Mouse (Mus musculus): ENCODE measurements around the gene Bscl2.

The Bscl2 gene

DNA sequence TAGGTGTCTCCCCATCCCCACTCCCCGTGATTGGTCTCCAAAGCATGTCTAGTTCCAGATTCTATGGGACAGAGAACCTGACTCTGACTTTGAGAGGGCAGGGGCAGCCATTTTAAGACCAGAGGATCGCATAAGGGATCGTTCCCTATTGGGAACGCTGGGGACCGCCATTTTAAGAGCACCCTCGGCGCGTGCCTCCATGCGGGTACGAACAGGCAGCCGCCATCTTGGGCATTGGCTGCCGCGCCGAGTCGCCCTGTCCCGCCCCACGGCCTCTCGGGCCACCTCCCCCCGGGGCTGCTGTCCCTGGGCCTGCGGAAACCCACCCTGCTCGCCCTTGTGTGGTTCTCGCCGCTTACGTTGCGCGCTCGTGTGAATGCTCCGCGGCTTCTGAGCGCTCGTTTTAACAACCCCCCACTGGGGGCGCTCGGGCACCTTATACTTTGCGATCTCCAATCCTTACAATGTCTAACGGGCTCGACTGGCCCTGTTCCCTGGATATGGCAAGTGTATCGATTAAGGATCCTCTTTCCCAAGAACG is at the start of gene Bscl2:
Gene Bscl2 (plus strand): TSS at position 217 of the 541 bp plus-strand sequence.
- CTCF ChIA-PET, result no interaction called here

DNA sequence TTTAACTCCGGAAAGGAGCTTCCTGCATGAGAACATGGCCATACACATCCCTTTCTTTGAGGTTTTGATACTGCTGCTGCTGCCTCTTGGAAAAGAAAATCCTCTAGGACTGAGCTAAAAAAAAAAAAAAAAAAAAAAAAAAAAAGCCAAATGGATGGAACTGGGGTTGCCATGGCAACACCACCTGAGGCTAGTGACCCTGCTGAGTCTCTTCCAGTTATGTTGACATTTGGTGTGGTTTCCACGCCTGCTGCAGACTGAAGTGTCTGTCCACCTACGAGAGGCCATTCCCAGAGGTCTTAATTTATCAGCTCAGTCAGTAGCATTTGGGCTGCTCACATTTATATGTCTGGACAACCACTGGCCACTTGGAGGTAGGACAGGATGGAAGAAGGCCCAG is 48.7 kb upstream of the Bscl2 start:
- CTCF ChIA-PET, result interaction anchor here (0.6 to 1.1 kb wide), 3 partner anchors 13 to 275 kb away, joined by 3 to 16 read pairs (median 4); partner anchors contain the start of gene Zbtb3

DNA sequence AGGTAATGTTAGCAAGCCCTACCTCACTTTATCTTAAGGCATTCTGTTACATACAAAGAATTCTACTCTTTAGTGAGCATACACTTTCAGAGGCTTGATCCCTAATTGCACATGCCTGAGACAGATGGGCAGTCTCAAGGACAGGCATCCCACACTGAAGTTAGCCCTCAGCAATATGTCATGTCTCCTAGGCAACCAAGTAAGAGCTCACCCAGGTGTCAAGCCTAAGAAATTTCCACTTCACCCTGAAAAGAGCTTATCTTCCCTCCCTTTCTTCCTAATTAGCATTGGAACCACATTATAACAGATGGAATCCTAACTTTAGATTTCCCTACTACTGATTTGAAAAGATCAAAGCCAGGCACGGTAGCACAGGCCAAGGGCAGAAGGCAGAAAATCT is 48.1 kb upstream of the Bscl2 start:
- CTCF ChIA-PET, result interaction anchor here (0.6 kb wide), 1 partner anchor 21 kb away, joined by 16 read pairs; no protein-coding TSS in a partner anchor

DNA sequence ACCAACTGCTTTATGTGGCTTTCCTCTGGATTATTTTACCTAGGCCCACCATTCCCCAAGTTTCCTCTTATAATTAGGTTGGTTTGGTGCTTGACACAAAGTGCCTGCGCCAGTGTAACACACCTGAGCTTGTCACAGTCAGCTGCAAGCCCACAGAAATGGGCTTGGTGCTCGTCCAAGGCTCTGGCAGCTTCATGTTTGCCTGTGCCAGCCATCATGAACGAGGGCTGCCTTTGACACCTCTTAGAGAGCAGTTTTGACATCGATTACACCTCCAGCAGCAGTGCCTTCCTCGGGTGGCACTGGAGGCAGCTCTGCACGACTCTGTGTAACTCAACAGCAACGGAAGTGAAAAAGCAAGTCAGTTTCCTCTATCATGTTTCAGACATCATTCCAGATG is 47.1 kb upstream of the Bscl2 start:
- CTCF ChIA-PET, result interaction anchor here (0.6 kb wide), 2 partner anchors 43 to 59 kb away, joined by 3 read pairs; no protein-coding TSS in a partner anchor

DNA sequence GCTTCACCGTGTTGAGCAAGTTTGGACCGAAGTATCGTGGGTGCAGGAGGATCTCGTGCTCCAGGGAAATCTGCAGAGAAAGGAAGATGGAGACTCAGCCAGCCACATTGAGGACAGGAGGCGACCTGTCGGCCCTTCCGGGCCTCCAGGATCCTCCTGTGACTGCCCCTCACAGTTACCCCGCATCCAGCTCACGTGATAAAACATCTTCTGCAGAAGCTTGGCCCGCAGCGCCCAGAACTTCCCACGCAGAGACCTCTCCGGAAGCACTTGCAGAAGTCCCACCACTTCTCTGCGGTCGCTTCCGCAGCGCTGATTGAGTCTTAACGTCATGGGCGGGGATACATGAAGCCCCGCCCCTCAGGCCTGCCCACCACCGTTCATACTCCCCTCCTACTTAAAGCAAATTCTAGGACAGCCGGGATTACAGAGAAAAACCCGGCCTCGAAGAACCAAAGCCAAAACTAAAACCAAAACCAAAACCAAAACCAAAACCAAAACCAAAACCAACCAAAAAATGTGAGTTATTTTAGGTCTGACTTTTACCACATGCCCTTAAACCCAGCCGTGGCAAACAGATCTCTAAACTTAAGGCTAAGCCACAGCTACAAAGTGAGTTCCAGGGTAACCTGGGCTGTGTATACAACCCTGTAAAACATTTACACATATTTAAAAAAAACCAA is 38.9 kb upstream of the Bscl2 start, which contains the start of gene Polr2g:
Gene Polr2g (minus strand): TSS at position 314 of the 683 bp plus-strand sequence.
- CTCF ChIA-PET, result interaction anchor here (0.6 to 1.3 kb wide), 4 partner anchors 9 to 22 kb away, joined by 3 to 4 read pairs (median 3); partner anchors contain the start of gene Ttc9c

DNA sequence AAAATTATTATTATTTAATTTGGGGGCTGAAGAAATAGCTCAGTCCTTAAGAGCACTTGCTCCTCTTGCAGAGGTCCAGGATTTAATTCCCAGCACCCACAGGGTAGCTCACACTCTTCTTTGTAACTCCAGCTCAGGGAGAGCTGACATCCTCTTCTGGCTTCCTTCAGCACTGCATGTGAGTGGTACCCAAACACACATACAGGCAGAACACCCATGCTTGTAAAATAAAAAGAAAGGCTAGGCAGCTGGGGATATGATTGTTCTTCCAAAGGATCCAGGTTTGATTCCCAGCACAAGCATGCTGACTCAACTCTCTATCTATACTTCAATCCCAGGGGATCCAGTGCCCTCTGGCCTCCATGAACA is 38.3 kb upstream of the Bscl2 start:
- CTCF ChIA-PET, result interaction anchor here (0.6 to 0.8 kb wide), 2 partner anchors 8 to 20 kb away, joined by 3 read pairs; partner anchors contain the start of gene Ttc9c

DNA sequence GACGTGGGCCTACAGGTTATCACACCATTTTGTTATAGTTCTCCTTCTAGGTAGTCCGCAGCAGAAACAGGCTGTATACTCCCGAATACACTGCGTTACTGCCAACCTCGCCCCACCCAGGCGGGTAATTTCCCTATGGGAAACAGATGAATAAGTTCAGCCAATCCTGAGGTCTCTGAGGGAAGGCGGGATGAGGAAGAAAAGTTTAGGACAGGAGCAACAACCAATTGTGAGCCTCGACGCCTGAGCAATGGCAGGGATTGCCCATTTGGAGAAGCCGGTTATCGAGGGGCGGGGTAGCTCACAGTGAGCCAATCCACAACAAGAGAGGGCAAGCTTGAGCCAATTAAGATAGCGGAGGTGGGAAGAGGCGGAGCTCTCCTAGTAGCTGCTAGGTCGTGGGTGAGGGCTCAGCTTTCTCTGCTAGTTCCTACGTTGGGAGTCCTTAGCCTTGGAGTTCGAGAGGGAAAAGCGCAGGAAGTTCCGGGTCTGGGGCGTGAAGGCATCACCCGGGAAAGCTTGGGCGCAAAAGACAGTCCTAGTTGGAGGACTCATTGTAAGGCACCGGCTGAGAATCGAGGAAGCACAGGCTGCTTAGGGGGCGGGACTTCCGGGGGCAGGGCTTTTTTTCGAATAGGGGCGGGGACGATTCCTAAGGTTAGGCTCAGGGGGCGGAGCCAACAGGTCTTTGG is 35.0 kb upstream of the Bscl2 start, which contains the start of gene Zbtb3:
Gene Zbtb3 (plus strand): TSS at position 426 of the 692 bp plus-strand sequence.
- CTCF ChIA-PET, result interaction anchor here (0.5 to 1.3 kb wide), 4 partner anchors 14 to 119 kb away, joined by 3 to 5 read pairs (median 4); no protein-coding TSS in a partner anchor

DNA sequence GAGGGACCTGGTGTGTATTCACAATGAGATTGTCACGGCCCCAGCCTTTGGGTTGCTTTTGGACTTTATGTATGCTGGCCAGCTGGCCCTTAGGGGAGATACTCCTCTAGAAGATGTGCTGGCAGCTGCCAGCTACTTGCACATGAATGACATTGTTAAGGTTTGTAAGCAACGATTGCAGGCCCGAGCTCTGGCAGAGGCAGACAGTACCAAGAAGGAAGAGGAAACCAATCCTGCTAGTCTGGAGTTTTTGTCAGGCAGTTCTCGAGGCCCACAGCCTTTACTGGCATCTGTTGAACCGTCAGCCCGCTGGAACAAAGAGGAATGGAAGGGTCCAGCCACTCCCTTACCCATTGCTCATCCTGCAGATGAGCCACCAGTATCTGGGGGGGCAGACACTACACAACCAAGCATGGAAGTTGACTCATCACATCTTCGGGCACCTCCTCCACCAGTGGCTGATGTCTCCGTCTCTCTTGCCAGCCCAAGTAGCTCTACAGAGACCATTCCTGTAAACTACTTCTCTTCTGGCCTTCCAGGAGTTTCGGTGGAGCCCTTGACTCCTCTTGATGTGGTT is 34.0 kb upstream of the Bscl2 start:
- CTCF ChIA-PET, result interaction anchor here (1.3 kb wide), 1 partner anchor 27 kb away, joined by 3 read pairs; no protein-coding TSS in a partner anchor

DNA sequence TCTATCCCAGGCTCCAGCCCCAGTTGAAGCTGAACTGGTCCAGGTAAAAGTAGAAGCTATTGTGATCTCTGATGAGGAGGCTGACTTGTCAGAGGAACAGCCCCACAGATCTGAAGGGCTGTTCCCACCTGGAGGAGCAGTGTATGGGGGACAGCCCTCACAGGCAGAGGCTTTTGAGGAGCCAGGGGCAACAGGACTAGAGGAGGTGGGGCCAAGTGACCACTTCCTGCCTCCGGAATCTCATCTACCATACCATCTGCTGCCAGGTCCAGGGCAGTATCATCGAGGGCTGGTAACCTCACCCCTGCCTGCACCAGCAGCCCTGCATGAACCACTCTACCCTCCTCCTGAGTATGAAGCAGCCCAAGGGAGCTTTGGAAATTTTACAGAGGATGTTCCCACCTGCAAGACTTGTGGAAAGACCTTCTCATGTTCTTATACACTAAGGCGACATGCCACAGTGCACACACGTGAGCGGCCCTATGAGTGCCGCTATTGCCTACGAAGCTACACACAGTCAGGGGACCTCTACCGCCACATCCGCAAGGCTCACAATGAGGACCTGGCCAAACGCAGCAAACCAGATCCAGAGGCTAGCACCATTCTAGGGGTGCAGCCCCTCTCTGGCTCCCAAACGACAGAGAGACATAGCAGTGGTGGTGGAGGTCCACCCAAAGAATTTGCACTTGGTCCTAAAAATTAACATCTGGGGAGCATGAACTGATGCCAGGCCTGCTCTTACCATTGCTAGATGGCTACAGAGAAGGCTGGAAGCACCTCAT is 33.2 kb upstream of the Bscl2 start:
- CTCF ChIA-PET, result interaction anchor here (1.3 kb wide), 1 partner anchor 26 kb away, joined by 3 read pairs; no protein-coding TSS in a partner anchor

DNA sequence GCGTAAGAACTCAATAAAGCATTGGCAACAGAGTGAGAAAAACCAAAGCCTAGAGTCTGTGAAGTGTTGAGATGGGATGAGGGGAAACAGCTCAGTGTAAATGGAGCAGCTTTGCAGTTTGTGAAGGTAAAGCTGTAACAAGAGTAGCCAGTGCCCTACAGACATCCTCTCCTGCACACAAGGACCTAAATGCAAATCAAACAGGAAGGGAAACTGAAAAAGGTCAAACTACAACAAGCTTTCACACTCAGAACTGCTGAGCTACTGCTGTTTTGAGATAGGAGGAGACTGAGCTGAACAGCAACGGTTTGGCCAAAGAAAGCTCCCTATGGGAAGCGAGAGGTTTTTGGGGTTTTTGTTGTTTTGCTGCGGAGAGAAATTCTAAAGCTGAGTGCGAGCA is 30.5 kb upstream of the Bscl2 start:
- CTCF ChIA-PET, result interaction anchor here (0.6 to 1.5 kb wide), 2 partner anchors 8 to 13 kb away, joined by 3 to 11 read pairs; partner anchors contain the start of genes Hnrnpul2, Polr2g and Ttc9c

DNA sequence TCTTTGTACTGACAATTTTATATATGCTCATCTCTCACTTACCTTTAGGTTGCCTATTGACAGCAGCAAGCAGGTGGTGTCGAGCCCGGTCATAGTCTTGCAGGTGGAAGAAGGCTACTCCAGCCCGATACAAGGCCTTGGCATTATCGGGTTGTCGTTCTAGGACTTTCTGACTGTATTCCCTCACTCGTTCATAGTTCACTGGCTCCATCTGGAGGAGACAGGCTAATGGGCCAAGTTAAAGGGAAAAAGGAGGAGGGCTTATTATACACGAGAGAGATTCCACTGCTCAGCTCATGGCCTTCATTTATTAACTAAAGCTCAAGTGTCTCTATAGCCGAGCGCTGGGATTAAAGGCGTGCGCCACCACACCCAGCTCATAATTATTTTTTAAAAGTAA is 21.5 kb upstream of the Bscl2 start:
- CTCF ChIA-PET, result no interaction called here

DNA sequence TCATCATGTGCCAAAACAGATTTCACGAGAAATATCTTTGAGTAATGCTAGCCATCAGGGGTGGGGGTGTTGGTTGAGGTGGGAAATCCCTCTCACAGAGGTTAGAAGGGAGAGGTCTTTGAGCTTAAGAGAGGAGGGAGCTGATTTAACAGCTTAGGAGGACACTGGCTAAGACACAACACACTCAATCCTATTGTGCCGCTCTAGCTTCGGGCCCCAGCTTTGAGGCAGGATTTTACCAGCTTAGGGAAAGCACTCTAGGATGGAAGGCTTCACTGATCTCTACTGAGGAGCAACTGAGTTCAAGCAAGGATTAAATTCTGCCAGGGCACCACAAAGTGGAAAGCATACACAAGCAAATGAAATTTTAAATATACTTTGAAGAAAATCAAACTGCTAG is 20.3 kb upstream of the Bscl2 start:
- CTCF ChIA-PET, result no interaction called here

DNA sequence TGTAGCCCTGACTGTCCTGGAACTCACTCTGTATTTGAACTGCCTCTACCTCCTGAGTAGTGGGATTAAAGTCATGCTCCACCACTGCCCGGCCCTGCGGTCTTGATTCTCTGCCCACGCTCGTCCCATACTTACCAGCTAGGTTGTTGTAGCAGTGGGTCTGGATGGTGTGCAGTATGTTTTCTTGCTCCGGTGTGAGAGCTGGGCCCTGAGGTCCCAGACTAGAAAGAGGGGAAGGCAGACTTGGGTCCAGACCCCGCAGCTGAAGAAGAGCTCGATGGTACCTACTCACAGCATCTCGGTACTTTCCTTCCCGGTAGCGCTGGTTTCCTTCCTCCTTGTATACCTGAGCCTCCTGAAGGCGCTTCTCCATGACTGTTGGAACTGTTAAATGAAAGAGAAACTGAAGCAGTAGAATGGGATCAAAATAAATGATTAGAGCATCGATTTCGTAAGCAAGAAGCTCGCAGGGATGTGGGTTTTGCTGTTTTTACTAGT is 18.9 kb upstream of the Bscl2 start:
- CTCF ChIA-PET, result interaction anchor here (1.3 kb wide), 1 partner anchor 20 kb away, joined by 3 read pairs; the partner anchor contains the start of gene Polr2g

DNA sequence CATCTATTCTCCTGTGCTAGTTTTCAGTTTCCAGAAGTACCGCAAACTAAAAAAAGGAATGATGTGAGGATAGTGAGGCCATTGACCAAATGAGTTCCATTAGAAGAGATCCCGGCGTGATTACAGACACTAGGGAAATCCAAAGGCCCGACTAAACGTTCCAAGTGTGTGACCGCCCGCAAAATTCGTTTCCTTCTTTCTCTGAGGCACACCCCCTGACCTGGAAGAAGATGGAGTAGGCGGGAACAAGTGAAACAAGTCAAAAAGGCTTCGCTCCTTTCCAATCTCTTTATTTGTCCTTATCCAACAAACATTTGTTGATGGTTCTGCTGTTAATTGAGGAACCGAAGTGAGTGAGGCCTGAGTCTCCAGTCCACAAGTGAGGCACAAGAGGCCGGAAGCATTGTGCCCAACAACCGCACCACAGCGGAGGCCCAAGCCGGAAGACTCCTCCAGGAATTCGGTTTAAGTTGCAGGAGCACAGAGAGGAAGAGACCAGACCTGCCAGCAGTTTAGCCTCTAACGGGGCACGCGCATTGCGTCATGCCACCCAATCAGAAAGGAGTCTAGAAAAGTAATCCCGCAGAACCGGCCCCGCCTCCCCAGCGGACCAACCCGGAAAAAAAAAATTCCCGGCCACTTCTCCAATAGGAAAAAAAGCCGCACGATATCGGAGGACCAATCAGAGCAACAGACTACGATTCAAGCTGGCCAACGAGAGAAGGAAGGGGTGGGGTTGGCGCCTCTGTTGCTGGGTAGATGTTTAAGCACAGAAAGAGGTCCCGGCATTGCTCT is 18.3 kb upstream of the Bscl2 start, which contains the start of gene Ttc9c:
Gene Ttc9c (minus strand): TSS at position 533 of the 795 bp plus-strand sequence.
- CTCF ChIA-PET, result interaction anchor here (1.3 to 2.1 kb wide), 2 partner anchors 12 to 20 kb away, joined by 3 to 11 read pairs; partner anchors contain the start of gene Polr2g

DNA sequence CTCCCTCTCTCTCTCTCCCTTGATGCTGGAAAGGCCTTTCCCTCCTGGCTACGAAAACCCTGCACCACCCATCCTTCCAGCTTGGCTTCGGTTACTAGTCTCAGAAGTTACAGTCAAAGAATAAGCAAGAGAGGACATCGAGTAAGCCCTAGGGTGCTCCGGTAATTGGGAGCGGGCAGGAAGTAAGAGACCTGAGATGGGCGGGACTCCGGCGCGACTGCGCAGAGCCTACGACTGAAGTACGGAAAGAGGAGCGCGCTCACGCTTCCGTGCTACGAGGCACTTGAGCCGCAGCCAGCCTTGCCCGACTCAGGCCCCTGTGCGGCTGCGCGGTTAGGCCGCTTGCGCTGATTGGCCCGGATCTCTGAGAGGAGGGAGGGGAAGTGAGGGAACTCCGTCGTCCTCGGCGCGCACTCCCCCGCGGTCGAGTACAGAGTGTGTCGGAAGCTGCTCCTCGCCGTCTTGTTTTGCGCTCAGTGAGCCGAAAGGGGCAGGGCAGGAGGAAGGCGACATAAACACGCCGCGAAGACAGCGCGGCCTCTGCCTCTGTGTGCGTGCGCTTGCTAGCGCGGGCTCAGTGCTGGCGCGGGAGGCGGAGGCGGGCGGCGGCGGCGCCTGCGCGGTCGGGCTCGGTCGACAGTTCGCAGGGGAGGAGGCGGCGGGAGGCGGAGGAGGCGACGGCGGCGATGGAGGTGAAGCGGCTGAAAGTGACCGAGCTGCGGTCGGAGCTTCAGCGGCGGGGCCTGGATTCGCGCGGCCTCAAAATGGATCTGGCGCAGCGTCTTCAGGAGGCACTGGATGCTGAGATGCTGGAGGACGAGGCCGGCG is 17.5 kb upstream of the Bscl2 start, which contains the start of gene Hnrnpul2:
Gene Hnrnpul2 (plus strand): TSS at position 415 of the 828 bp plus-strand sequence.
- CTCF ChIA-PET, result interaction anchor here (1.3 to 2.1 kb wide), 3 partner anchors 13 to 27 kb away, joined by 3 to 11 read pairs (median 3); partner anchors contain the start of gene Polr2g

DNA sequence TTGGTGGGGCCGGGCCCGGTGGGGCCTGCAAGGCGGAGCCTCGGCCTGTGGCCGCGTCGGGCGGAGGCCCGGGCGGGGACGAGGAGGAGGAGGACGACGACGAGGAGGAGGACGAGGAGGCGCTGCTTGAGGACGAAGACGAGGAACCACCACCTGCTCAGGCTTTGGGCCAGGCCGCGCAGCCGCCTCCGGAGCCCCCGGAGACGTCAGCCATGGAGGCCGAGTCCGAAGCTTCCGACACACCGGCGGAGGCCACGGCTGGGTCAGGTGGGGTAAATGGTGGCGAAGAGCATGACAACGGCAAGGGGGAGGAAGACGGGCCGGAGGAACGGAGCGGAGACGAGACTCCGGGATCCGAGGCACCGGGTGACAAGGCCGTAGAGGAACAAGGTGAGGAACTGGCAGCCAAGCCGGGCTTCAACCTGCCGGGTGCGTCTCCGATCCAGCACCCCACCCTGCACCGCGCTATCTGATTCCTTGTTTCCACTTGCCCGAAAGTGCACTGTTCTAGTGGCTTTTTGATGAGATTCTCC is 16.8 kb upstream of the Bscl2 start:
- CTCF ChIA-PET, result interaction anchor here (0.9 to 2.1 kb wide), 5 partner anchors 9 to 28 kb away, joined by 3 to 11 read pairs (median 4); partner anchors contain the start of gene AC129217.1

DNA sequence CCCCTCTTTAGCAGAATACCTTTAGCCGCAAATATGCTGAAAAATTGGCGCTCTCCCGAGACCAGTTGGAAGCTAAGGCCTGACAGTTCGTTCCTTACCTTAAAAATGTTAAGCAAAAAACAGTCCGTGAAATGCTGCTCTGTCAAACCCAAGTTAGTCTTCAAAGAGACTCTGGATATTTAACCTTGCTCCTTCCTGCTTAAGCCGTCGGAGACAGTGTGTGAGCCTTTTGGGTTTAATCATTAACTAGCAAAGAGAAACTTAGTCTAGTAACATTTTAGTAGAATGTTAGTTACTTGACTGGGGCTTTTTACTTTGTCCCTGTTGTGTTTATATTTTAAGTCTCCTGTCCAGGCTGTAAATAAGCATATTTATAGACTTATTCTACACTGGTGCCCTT is 16.1 kb upstream of the Bscl2 start:
- CTCF ChIA-PET, result interaction anchor here (0.6 to 2.1 kb wide), 6 partner anchors 8 to 41 kb away, joined by 3 to 11 read pairs (median 4); partner anchors contain the start of gene AC129217.1

DNA sequence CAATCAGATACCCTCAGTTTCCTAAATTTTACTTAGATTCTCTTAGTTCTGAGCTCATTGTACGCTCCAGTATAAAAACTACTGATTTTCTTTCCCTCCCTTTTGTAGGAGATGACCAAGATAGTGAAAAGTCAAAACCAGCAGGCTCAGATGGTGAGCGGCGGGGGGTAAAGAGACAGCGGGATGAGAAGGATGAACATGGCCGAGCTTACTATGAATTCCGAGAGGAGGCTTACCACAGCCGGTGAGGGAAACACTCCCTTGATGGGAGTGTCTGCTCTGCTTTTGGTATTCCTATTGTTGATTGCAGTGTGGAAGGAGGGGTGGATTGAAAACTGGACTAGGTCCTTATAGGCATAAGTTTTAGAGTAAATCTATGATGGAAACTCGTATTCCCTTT is 14.6 kb upstream of the Bscl2 start:
- CTCF ChIA-PET, result interaction anchor here (0.6 kb wide), 1 partner anchor 71 kb away, joined by 24 read pairs; no protein-coding TSS in a partner anchor

All from spleen, embryonic (tissue).